Mouse (Mus musculus) hindbrain, postnatal 0 days (tissue): Measurements from ENCODE around the gene Efcc1. TPM values are rescaled to one million over a fixed set of nuclear protein-coding genes. Genes with fewer than 3 reads are reported as not detected.

Experiments used
- ATAC-seq: fragments of 200-750 bp; cut with Nextera tagmentation; 2 replicates; pipeline ENCODE4 v1.8.0; 2017; ENCODE audit warnings: mild to moderate bottlenecking, moderate TSS enrichment, moderate library complexity
- DNase-seq: peaks from one replicate; pipeline ENCODE4 v3.0.0-alpha.2; 2015; ENCODE audit warnings: low spot score
- H3K27ac ChIP-seq: fragments of 300-500 bp; sonication (generic); 2 replicates; pipeline ENCODE4 v1.5.1; 2014; ENCODE audit warnings: mild to moderate bottlenecking
- H3K27me3 ChIP-seq: fragments of 300-500 bp; sonication (generic); 2 replicates; pipeline ENCODE4 v1.6.1; 2014; ENCODE audit warnings: low read length, mixed read lengths; ENCODE audit not compliant: insufficient read depth
- H3K36me3 ChIP-seq: fragments of 300-500 bp; sonication (generic); 2 replicates; pipeline ENCODE4 v1.6.1; 2014; ENCODE audit warnings: low read length, mixed read lengths; ENCODE audit not compliant: insufficient read depth
- H3K4me1 ChIP-seq: fragments of 300-500 bp; sonication (generic); 2 replicates; pipeline ENCODE4 v1.6.1; 2014; ENCODE audit warnings: antibody characterized with exemption, low read length, mixed read lengths; ENCODE audit not compliant: insufficient read depth
- H3K4me2 ChIP-seq: fragments of 300-500 bp; sonication (generic); 2 replicates; pipeline ENCODE4 v1.6.1; 2014; ENCODE audit warnings: low read depth, mild to moderate bottlenecking, low read length, moderate library complexity, mixed read lengths
- H3K4me3 ChIP-seq: fragments of 300-500 bp; sonication (generic); 2 replicates; pipeline ENCODE4 v1.5.1; 2014; ENCODE audit warnings: low read length
- H3K9ac ChIP-seq: fragments of 300-500 bp; sonication (generic); replicated peaks from 2 replicates; pipeline ENCODE4 v1.6.1; 2014; ENCODE audit warnings: mild to moderate bottlenecking, low read length, moderate library complexity, mixed read lengths
- H3K9me3 ChIP-seq: fragments of 300-500 bp; sonication (generic); 2 replicates; pipeline ENCODE4 v1.6.1; 2016; ENCODE audit warnings: low read length, mixed read lengths
- CTCF ChIP-seq: IDR thresholded peaks from 2 replicates; pipeline ENCODE4 v1.5.1; 2016; ENCODE audit warnings: antibody characterized with exemption, control low read depth, low read depth
- WGBS: fragments of 180-500 bp; shearing (Covaris S2); extraction: QIAGEN DNeasy Blood & Tissue Kit; methylation state at CpG from one replicate; pipeline ENCODE4 v1.1.7; 2014; 5-methylcytosine and 5-hydroxymethylcytosine counted together
- polyA plus RNA-seq: library from polyadenylated mRNA; unstranded; fragments of >200 nt; fragmentation: Nextera tagmentation; extraction: Ambion mirVana; gene quantifications from 2 replicates; pipeline ENCODE4 v1.2.1, GENCODE M21; 2015
- total RNA-seq: library from RNA; depleted of rRNA; stranded (reverse); fragments of >200 nt; gene quantifications from 2 replicates; pipeline ENCODE4 v1.2.3, GENCODE M21; 2014

Efcc1 gene
- total and polyA plus RNA-seq, 2 experiments from 2014 or later, result 5.4 to 8.3 TPM

GRCm38 (mm10) chr6:87748078-87748477 is 17.4 kb downstream of the Efcc1 start:
- no peak overlapping the region for H3K27ac ChIP-seq
- ATAC-seq (no peak), DNase-seq (no peak)
- no peaks in the 10 kb centered on the region for H3K4me1 ChIP-seq
- no peaks in the 10 kb centered on the region for H3K36me3 ChIP-seq
- H3K9me3 ChIP-seq, result no peaks in the 10 kb centered on the region
- 92% methylated on average over 2 of the region's 2 CpGs for WGBS
- H3K4me2 ChIP-seq, result no peak overlapping the region
- H3K4me3 ChIP-seq, result no peak overlapping the region
- no peaks in the 10 kb centered on the region for H3K27me3 ChIP-seq
- H3K9ac ChIP-seq, result no peak overlapping the region
- TF ChIP-seq CTCF, result no peak

DNA sequence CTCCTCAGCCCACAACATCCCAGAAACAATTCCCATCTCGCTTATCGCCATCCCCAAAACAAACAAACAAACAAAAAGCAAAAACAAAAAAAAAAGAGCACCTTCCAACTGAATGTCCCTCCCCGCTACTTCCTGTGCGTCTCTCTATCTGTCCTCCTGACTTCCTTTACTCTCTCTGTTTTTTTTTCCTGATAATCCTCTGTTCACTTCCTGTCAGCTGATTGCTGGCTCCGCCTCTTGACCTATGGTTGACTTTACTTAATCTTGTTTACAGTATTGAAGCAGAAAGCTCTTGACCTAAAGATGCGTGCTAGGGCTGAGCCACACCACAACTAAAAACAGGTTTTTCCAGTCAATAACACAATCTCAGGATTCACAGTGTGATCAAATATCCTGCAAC is 17.9 kb downstream of the Efcc1 start:
- H3K27me3 ChIP-seq, result no peaks in the 10 kb centered on the region
- H3K9me3 ChIP-seq, result no peaks in the 10 kb centered on the region
- WGBS, result 91% methylated on average over 6 of the region's 6 CpGs
- H3K36me3 ChIP-seq, result no peaks in the 10 kb centered on the region
- H3K9ac ChIP-seq, result no peak overlapping the region
- TF ChIP-seq CTCF, result no peak
- DNase-seq (no peak), ATAC-seq (no peak)
- H3K4me3 ChIP-seq, result no peak overlapping the region
- no peaks in the 10 kb centered on the region for H3K4me1 ChIP-seq
- no peak overlapping the region for H3K4me2 ChIP-seq
- H3K27ac ChIP-seq, result no peak overlapping the region

DNA sequence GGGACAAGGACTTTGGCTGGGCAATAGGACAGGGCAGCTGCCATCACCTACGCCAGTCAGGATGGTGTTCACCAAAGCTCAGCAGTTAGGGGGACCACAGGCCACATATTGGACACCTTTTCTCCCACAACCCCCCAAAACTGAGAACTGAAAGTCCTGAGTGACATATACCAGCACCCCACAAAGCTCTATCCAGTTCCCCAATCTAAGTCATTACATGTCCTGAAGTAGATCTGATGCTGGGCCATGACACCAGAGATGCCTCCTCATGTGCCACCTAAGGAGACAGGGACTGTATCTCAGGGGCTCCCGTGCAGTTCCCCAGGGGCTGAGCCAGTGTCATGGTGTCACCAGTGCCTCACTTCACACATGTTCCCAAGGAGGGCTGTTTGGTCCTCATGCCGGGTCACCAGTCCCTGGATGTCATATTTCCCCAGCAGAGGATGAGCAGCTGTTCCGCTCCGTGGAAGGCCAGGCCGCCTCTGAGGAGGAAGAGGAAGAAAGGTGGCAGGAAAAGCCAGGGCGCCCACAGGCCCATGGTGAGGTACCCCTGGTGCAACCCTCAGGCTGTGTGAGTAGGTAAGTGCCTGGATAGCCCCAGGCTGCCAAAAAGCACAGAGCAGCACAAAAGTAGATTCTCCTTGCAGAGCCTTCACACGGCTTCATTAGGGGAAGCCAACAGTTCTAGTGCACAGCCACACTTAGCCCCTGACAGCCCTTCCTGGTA is 19.7 kb downstream of the Efcc1 start:
- Histone ChIP-seq H3K36me3 (0 out of 2 replicates have a peak, but pooled peaks cover 3% of the 10 kb centered on the region), H3K4me1 (no peaks in the 10 kb centered on the region), H3K27ac (no peak overlapping the region), H3K9me3 (no peaks in the 10 kb centered on the region), H3K4me3 (no peak overlapping the region), H3K4me2 (no peak overlapping the region), H3K27me3 (no peaks in the 10 kb centered on the region), H3K9ac (no peak overlapping the region)
- DNase-seq, result no peak
- no peak for ATAC-seq
- no peak for TF ChIP-seq CTCF
- 93% methylated on average over 8 of the region's 8 CpGs for WGBS

DNA sequence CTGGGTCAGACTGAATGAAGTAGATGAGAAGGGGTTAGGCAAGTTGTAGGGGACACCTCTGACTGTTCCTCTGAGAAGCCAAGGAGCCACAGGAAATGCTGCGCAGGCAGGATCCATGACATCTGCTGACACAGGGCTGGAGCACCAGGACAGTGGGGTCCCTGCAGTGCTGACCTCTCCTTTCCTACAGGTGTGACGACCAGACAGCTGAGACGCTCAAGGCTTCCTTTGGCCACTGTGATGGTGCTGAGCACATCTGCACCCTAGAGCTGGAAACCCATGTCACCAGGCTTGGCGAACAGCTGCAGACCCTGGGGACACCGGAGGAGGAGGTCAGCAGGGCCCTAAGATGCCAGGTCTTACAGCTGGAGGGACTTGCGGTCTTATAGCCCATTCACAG is 20.9 kb downstream of the Efcc1 start:
- no peak overlapping the region for H3K4me3 ChIP-seq
- H3K9me3 ChIP-seq, result no peaks in the 10 kb centered on the region
- ATAC-seq, result no peak
- no peaks in the 10 kb centered on the region for H3K27me3 ChIP-seq
- 93% methylated on average over 6 of the region's 6 CpGs for WGBS
- 0 out of 2 replicates have a peak, but pooled peaks cover 4% of the 10 kb centered on the region for H3K36me3 ChIP-seq
- H3K4me1 ChIP-seq, result no peaks in the 10 kb centered on the region
- no peak overlapping the region for H3K4me2 ChIP-seq
- TF ChIP-seq CTCF, result no peak
- no peak overlapping the region for H3K27ac ChIP-seq
- DNase-seq, result no peak
- H3K9ac ChIP-seq, result no peak overlapping the region

GRCm38 (mm10) chr6:87755196-87755595 is 24.5 kb downstream of the Efcc1 start:
- no peak for ATAC-seq
- Histone ChIP-seq H3K9me3 (no peaks in the 10 kb centered on the region), H3K4me2 (no peak overlapping the region), H3K9ac (no peak overlapping the region), H3K4me3 (no peak overlapping the region), H3K36me3 (0 out of 2 replicates have a peak, but pooled peaks cover 4% of the 10 kb centered on the region), H3K27ac (no peak overlapping the region), H3K4me1 (no peaks in the 10 kb centered on the region), H3K27me3 (no peaks in the 10 kb centered on the region)
- TF ChIP-seq CTCF, result no peak
- DNase-seq, result no peak
- WGBS, result 92% methylated on average over 4 of the region's 4 CpGs

DNA sequence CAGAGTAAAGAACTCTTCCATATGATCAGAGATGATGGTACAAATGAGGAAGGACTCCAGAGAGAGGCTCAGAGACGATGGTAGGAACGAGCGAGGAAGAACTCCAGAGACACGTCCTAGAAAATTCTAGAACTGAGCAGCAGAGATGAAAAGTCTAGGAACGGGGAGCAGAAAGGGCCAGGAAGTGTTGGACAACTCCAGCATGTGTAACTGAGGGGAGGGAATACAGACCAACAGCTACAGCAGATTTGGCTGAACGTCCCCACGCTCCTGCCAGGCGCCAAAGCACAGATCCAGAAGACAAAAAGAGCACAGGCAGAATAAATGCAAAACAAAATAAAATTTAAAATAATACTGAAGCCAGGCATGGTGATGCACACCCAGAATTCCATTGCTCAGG is 26.2 kb downstream of the Efcc1 start:
- no peaks in the 10 kb centered on the region for H3K9me3 ChIP-seq
- no peaks in the 10 kb centered on the region for H3K27me3 ChIP-seq
- 0 out of 2 replicates have a peak, but pooled peaks cover 4% of the 10 kb centered on the region for H3K36me3 ChIP-seq
- H3K4me2 ChIP-seq, result no peak overlapping the region
- H3K4me1 ChIP-seq, result no peaks in the 10 kb centered on the region
- TF ChIP-seq CTCF, result no peak
- H3K27ac ChIP-seq, result no peak overlapping the region
- DNase-seq (no peak), ATAC-seq (no peak)
- WGBS, result 89% methylated on average over 8 of the region's 8 CpGs
- no peak overlapping the region for H3K4me3 ChIP-seq
- no peak overlapping the region for H3K9ac ChIP-seq

- no peak overlapping the region for H3K9ac ChIP-seq
- no peaks in the 10 kb centered on the region for H3K9me3 ChIP-seq
- no peaks in the 10 kb centered on the region for H3K4me1 ChIP-seq
- no peak overlapping the region for H3K4me2 ChIP-seq
- no peaks in the 10 kb centered on the region for H3K27me3 ChIP-seq
- WGBS, result 78% methylated on average over 3 of the region's 3 CpGs
- no peak for ATAC-seq
- no peak for DNase-seq
- H3K36me3 ChIP-seq, result 0 out of 2 replicates have a peak, but pooled peaks cover 4% of the 10 kb centered on the region
- no peak overlapping the region for H3K27ac ChIP-seq
- TF ChIP-seq CTCF, result no peak
- no peak overlapping the region for H3K4me3 ChIP-seq
These were observed 28.7 kb downstream of the Efcc1 start for GRCm38 (mm10) chr6:87759404-87759803.
